Mouse (Mus musculus): Measurements from ENCODE around the gene Map2. TPM values are rescaled to one million over a fixed set of nuclear protein-coding genes. Genes with fewer than 3 reads are reported as not detected.
A peak's percentile ranks its signal among the peaks of the same experiment; 100 is the strongest.

Gene Map2
- total and polyA plus RNA-seq, 2 experiments from 2014 or later = 341 to 1,392 TPM

DNA sequence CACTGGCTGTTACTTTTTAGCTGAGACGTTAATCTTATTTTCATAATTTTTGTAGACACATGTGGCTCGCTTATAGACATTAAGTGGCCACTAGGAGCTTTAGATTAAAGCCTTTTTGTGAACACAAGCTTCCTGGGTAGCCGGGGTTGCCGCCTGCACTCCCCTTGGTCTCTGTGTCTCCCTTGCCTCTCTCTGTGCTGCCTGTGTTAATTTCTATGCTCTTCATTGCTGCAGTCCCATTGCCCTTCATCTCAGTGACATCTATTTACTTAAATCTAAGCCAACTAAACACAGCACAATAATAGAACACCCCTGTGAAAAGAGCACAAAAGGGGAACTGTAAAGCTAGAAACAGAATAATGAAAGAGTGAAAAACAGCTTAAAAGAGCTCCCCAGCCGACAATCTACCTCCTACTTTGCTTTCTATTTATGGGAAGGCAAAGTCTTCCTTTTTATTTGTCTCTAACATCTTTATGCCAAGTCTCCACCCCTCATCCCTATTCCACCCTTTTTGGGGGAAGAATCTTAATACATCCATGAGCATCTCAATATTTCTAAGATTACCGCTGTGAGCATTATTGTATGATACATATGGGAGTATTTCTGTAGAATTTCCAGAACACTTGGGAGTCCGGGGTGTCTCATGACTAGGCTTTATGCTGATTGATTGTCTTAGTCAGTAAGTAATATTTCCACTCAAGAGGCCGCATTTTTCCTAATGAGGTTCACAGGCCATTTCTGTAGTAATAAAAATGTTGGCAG, 173.5 kb downstream of the Map2 start:
- Histone ChIP-seq H3K9me3 (ENCODE audit: low read length) (no peaks in the 10 kb centered on the region), H3K36me3 (ENCODE audit: insufficient read depth, low read length) (no peaks in the 10 kb centered on the region), H3K4me3 (ENCODE audit: low read depth, low read length) (no peak overlapping the region), H3K27me3 (ENCODE audit: insufficient read depth, low read length) (no peaks in the 10 kb centered on the region), H3K4me1 (ENCODE audit: insufficient read depth, low read length) (peaks cover 5% of the 10 kb centered on the region; the same call in 1 of the 2 replicates), H3K9ac (replicated peaks; ENCODE audit: low read length, poor library complexity, severe bottlenecking) (0 out of 2 replicates have a peak overlapping the region, but pooled peaks have one; percentile 29), H3K4me2 (ENCODE audit: low read depth, low read length, poor library complexity, severe bottlenecking) (no peak overlapping the region), H3K27ac (ENCODE audit: low read depth, low read length) (peak overlapping the region; percentile 51; the same call in 1 of the 2 replicates)
- peak; percentile 17 for DNase-seq (ENCODE audit: low spot score)
- 31% methylated on average over 8 of the region's 8 CpGs for WGBS
- no peak for ATAC-seq (ENCODE audit: low FRiP score)
- no peak for TF ChIP-seq CTCF (IDR thresholded peaks at IDR 0.05)

DNA sequence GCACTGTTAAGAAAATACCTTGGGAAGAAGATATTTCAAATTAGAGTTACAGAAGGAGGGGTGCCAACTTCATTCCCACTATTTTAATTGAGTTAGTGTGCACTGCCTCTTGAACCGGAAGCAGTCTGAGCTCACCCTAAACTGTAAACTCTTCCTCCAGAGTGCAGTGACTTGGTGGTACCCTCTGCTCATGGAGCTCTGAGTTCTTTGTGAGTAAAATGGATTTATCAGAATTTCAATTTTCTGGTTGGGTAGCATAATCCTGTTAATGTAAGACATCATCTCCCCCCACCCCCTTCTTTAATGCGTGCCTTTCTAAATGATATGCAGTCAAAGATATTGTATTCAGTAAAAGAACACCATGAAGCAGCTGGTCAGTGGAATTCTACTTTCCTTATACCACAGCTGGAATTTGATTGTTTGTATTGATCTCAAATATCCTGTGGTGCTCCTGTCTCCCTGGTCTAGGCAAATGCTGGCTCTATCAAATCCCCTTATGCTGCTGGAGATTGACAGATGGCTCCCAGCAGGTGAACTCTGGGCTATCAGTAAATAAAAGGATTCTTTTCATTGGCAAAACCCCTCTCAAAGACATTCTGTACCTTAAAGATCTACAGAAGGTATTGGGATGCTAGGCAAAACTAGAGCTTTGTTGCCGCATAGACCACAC, 174.2 kb downstream of the Map2 start:
- WGBS = 20% methylated on average over 3 of the region's 3 CpGs
- no peak overlapping the region for H3K9ac ChIP-seq (replicated peaks; ENCODE audit: low read length, poor library complexity, severe bottlenecking)

DNA sequence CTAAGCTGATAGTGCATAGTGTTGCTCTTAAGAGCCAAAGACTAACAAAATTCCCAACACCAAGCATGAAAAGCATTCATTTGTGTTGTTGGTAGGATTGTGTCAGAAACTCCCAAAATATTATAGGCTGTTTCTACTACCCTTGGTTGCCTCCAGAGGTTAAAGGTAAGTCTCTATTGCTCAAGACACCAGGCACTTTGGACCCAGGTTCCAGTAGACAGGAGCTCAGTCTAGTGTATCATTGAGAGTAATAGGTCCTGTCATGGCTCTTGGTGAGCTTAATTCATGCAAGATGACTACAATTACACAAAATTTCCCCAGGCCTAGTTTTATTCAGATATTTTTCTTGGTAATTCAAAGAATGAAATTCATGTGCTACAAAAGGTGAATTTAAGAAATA, 176.3 kb downstream of the Map2 start:
- peaks cover 5% of the 10 kb centered on the region; the same call in 1 of the 2 replicates for H3K4me1 ChIP-seq (ENCODE audit: insufficient read depth, low read length)
- no peak for DNase-seq (ENCODE audit: low spot score)
- no peak overlapping the region for H3K9ac ChIP-seq (replicated peaks; ENCODE audit: low read length, poor library complexity, severe bottlenecking)
- H3K27me3 ChIP-seq (ENCODE audit: insufficient read depth, low read length) = no peaks in the 10 kb centered on the region
- no peak overlapping the region for H3K4me2 ChIP-seq (ENCODE audit: low read depth, low read length, poor library complexity, severe bottlenecking)
- no peak for TF ChIP-seq CTCF (IDR thresholded peaks at IDR 0.05)
- H3K27ac ChIP-seq (ENCODE audit: low read depth, low read length) = no peak overlapping the region
- ATAC-seq (ENCODE audit: low FRiP score) = no peak
- H3K4me3 ChIP-seq (ENCODE audit: low read depth, low read length) = no peak overlapping the region
- H3K9me3 ChIP-seq (ENCODE audit: low read length) = no peaks in the 10 kb centered on the region
- no peaks in the 10 kb centered on the region for H3K36me3 ChIP-seq (ENCODE audit: insufficient read depth, low read length)

More for the DNA sequence above, 174.2 kb downstream of the Map2 start:
- Histone ChIP-seq H3K27ac (ENCODE audit: low read depth, low read length) (no peak overlapping the region), H3K27me3 (ENCODE audit: insufficient read depth, low read length) (no peaks in the 10 kb centered on the region), H3K9me3 (ENCODE audit: low read length) (no peaks in the 10 kb centered on the region), H3K4me3 (ENCODE audit: low read depth, low read length) (no peak overlapping the region), H3K4me1 (ENCODE audit: insufficient read depth, low read length) (peaks cover 5% of the 10 kb centered on the region; the same call in 1 of the 2 replicates), H3K36me3 (ENCODE audit: insufficient read depth, low read length) (no peaks in the 10 kb centered on the region), H3K4me2 (ENCODE audit: low read depth, low read length, poor library complexity, severe bottlenecking) (no peak overlapping the region)
- DNase-seq (ENCODE audit: low spot score) (peak; percentile 27), ATAC-seq (ENCODE audit: low FRiP score) (no peak)
- TF ChIP-seq CTCF (IDR thresholded peaks at IDR 0.05) = no peak

DNA sequence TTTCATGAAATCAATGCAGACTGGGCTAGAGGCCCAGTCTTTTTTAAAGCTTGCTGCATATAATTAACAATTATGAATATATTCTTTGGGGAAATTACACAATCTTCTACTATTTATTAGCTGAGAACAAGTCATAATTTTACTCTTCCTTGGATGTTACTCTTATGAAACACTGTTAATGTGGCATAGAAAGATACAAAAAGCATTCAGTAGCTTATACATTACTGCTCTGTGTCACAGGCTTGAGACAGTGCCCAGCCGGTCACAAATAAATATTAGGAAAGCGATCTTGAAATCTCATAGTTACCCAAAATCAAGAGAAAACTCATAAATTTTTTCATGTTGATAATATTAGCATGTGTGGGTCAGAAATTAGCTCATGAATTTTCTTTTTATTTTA, 186.7 kb downstream of the Map2 start:
- DNase-seq (ENCODE audit: low spot score) (no peak), ATAC-seq (ENCODE audit: low FRiP score) (no peak)
- TF ChIP-seq CTCF (IDR thresholded peaks at IDR 0.05) = no peak
- Histone ChIP-seq H3K4me1 (ENCODE audit: insufficient read depth, low read length) (peaks cover 4% of the 10 kb centered on the region; the same call in 1 of the 2 replicates), H3K4me3 (ENCODE audit: low read depth, low read length) (no peak overlapping the region), H3K9me3 (ENCODE audit: low read length) (no peaks in the 10 kb centered on the region), H3K27me3 (ENCODE audit: insufficient read depth, low read length) (no peaks in the 10 kb centered on the region), H3K4me2 (ENCODE audit: low read depth, low read length, poor library complexity, severe bottlenecking) (no peak overlapping the region), H3K9ac (replicated peaks; ENCODE audit: low read length, poor library complexity, severe bottlenecking) (no peak overlapping the region), H3K27ac (ENCODE audit: low read depth, low read length) (no peak overlapping the region), H3K36me3 (ENCODE audit: insufficient read depth, low read length) (peaks cover 7% of the 10 kb centered on the region; the same call in 1 of the 2 replicates)
- 90% methylated on average over 2 of the region's 2 CpGs for WGBS

DNA sequence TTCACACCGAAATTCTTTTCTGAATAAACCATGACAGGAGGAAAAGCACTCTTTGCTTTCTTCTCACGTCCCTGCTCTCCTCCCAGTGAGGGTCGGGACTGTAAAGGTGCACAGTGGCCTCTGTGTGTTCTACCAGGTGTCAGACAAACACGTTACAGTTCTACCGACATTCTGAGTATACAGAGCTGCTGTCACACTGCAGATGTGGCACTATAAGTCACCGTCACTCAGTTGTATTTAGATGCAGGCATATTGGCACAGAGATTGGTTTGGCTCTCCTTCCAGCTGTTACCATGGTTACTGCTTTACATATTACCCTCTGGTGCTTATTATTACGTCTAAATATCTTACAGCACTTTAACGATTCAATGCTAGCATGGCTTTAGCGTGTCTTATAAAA, 188.2 kb downstream of the Map2 start:
- peak; percentile 53; the same call in 1 of the 2 replicates for ATAC-seq (ENCODE audit: low FRiP score)
- 31% methylated on average over 9 of the region's 9 CpGs for WGBS
- no peaks in the 10 kb centered on the region for H3K9me3 ChIP-seq (ENCODE audit: low read length)
- H3K36me3 ChIP-seq (ENCODE audit: insufficient read depth, low read length) = peaks cover 11% of the 10 kb centered on the region
- H3K4me3 ChIP-seq (ENCODE audit: low read depth, low read length) = no peak overlapping the region
- H3K4me2 ChIP-seq (ENCODE audit: low read depth, low read length, poor library complexity, severe bottlenecking) = no peak overlapping the region
- peaks cover 4% of the 10 kb centered on the region; the same call in 1 of the 2 replicates for H3K4me1 ChIP-seq (ENCODE audit: insufficient read depth, low read length)
- H3K9ac ChIP-seq (replicated peaks; ENCODE audit: low read length, poor library complexity, severe bottlenecking) = no peak overlapping the region
- TF ChIP-seq CTCF (IDR thresholded peaks at IDR 0.05) = no peak
- peak overlapping the region; percentile 27 for H3K27ac ChIP-seq (ENCODE audit: low read depth, low read length)
- peak; percentile 47 for DNase-seq (ENCODE audit: low spot score)
- no peaks in the 10 kb centered on the region for H3K27me3 ChIP-seq (ENCODE audit: insufficient read depth, low read length)

DNA sequence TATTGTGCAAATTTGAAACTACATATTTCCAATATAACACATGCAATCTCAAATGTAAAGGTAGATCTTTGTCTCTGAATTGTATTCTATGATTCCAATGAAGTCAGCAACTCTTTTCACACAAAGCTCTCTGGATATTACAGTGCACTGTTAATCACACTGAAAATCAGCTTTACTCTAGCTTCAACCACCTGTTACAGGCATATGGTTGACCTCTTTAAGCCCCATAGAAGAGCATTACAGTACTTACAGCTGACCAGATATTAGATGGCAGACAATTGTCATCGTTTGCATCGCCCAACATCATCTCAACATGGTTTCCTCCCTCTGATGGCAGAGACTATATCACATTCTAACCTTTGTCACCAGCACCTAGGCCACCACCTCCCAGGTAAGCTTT, 189.3 kb downstream of the Map2 start:
- no peak for ATAC-seq (ENCODE audit: low FRiP score)
- H3K9ac ChIP-seq (replicated peaks; ENCODE audit: low read length, poor library complexity, severe bottlenecking) = no peak overlapping the region
- WGBS = 90% methylated on average over 2 of the region's 2 CpGs

More for the DNA sequence above, 189.3 kb downstream of the Map2 start:
- Histone ChIP-seq H3K4me3 (ENCODE audit: low read depth, low read length) (no peak overlapping the region), H3K27ac (ENCODE audit: low read depth, low read length) (no peak overlapping the region), H3K4me1 (ENCODE audit: insufficient read depth, low read length) (peaks cover 4% of the 10 kb centered on the region; the same call in 1 of the 2 replicates), H3K9me3 (ENCODE audit: low read length) (no peaks in the 10 kb centered on the region), H3K27me3 (ENCODE audit: insufficient read depth, low read length) (no peaks in the 10 kb centered on the region), H3K36me3 (ENCODE audit: insufficient read depth, low read length) (peaks cover 11% of the 10 kb centered on the region), H3K4me2 (ENCODE audit: low read depth, low read length, poor library complexity, severe bottlenecking) (no peak overlapping the region)
- no peak for DNase-seq (ENCODE audit: low spot score)
- TF ChIP-seq CTCF (IDR thresholded peaks at IDR 0.05) = no peak
